Mouse (Mus musculus) hindbrain, embryonic 11.5 days (tissue): ENCODE data around the gene Acer3. TPM values are rescaled to one million over a fixed set of nuclear protein-coding genes. Genes with fewer than 3 reads are reported as not detected.

ENCODE experiments used
- ATAC-seq: fragments of 200-750 bp; cut with Nextera tagmentation; 2 replicates; pipeline ENCODE4 v1.8.0; 2017; ENCODE audit warnings: mild to moderate bottlenecking, moderate TSS enrichment, moderate library complexity; ENCODE audit not compliant: low FRiP score
- DNase-seq: peaks from one replicate; pipeline ENCODE4 v3.0.0-alpha.2; 2015; ENCODE audit warnings: low spot score
- H3K27ac ChIP-seq: fragments of 300-500 bp; sonication (generic); 2 replicates; pipeline ENCODE4 v1.5.1; 2014; ENCODE audit warnings: mild to moderate bottlenecking, low read depth, low read length
- H3K27me3 ChIP-seq: fragments of 300-500 bp; sonication (generic); 2 replicates; pipeline ENCODE4 v1.6.1; 2014; ENCODE audit warnings: mild to moderate bottlenecking, low read length, moderate library complexity, mixed read lengths; ENCODE audit not compliant: control insufficient read depth, insufficient read depth
- H3K36me3 ChIP-seq: fragments of 300-500 bp; sonication (generic); 2 replicates; pipeline ENCODE4 v1.6.1; 2014; ENCODE audit warnings: mild to moderate bottlenecking, low read length, moderate library complexity, mixed read lengths; ENCODE audit not compliant: control insufficient read depth, insufficient read depth
- H3K4me1 ChIP-seq: fragments of 300-500 bp; sonication (generic); replicated peaks from 2 replicates; pipeline ENCODE4 v1.6.1; 2014; ENCODE audit warnings: low read length, mixed read lengths; ENCODE audit not compliant: control insufficient read depth, insufficient read depth
- H3K4me2 ChIP-seq: fragments of 300-500 bp; sonication (generic); replicated peaks from 2 replicates; pipeline ENCODE4 v1.6.1; 2014; ENCODE audit warnings: mild to moderate bottlenecking, low read depth, low read length
- H3K4me3 ChIP-seq: fragments of 300-500 bp; sonication (generic); 2 replicates; pipeline ENCODE4 v1.5.1; 2014; ENCODE audit warnings: low read depth, low read length
- H3K9ac ChIP-seq: fragments of 300-500 bp; sonication (generic); 2 replicates; pipeline ENCODE4 v1.6.1; 2014; ENCODE audit warnings: low read depth, low read length
- H3K9me3 ChIP-seq: fragments of 300-500 bp; sonication (generic); 2 replicates; pipeline ENCODE4 v1.6.1; 2016; ENCODE audit warnings: low read length; ENCODE audit not compliant: control insufficient read depth
- WGBS: fragments of 180-500 bp; shearing (Covaris S2); extraction: QIAGEN DNeasy Blood & Tissue Kit; methylation state at CpG from one replicate; pipeline ENCODE4 v1.1.7; 2014; 5-methylcytosine and 5-hydroxymethylcytosine counted together
- polyA plus RNA-seq: library from polyadenylated mRNA; unstranded; fragments of >200 nt; fragmentation: Nextera tagmentation; extraction: Ambion mirVana; gene quantifications from 2 replicates; pipeline ENCODE4 v1.2.1, GENCODE M21; 2014

Gene Acer3
- polyA plus RNA-seq, 1 experiment from 2014 or later, result 16.9 TPM

GRCm38 (mm10) chr7:98163700-98164099 is 157.3 kb downstream of the Acer3 start:
- no peaks in the 10 kb centered on the region for H3K27me3 ChIP-seq
- 67% methylated on average over 3 of the region's 3 CpGs for WGBS
- ATAC-seq, result no peak

GRCm38 (mm10) chr7:98162239-98162638 is 158.8 kb downstream of the Acer3 start:
- no peak overlapping the region for H3K9ac ChIP-seq
- no peak overlapping the region for H3K4me3 ChIP-seq
- H3K4me1 ChIP-seq, result peaks cover 4% of the 10 kb centered on the region; the same call in 1 of the 2 replicates
- no peaks in the 10 kb centered on the region for H3K27me3 ChIP-seq
- H3K4me2 ChIP-seq, result no peak overlapping the region
- DNase-seq, result no peak
- 84% methylated on average over 6 of the region's 6 CpGs for WGBS
- H3K27ac ChIP-seq, result no peak overlapping the region
- no peaks in the 10 kb centered on the region for H3K36me3 ChIP-seq
- ATAC-seq, result no peak
- H3K9me3 ChIP-seq, result no peaks in the 10 kb centered on the region

More at GRCm38 (mm10) chr7:98163700-98164099, 157.3 kb downstream of the Acer3 start:
- Histone ChIP-seq H3K4me1 (peaks cover 4% of the 10 kb centered on the region; the same call in 1 of the 2 replicates), H3K9me3 (no peaks in the 10 kb centered on the region), H3K36me3 (no peaks in the 10 kb centered on the region), H3K4me2 (no peak overlapping the region), H3K9ac (no peak overlapping the region), H3K27ac (no peak overlapping the region), H3K4me3 (no peak overlapping the region)
- no peak for DNase-seq

- Histone ChIP-seq H3K4me3 (no peak overlapping the region), H3K27me3 (no peaks in the 10 kb centered on the region), H3K27ac (no peak overlapping the region), H3K9me3 (no peaks in the 10 kb centered on the region), H3K4me2 (no peak overlapping the region), H3K4me1 (peaks cover 3% of the 10 kb centered on the region; the same call in 1 of the 2 replicates), H3K36me3 (no peaks in the 10 kb centered on the region), H3K9ac (no peak overlapping the region)
- ATAC-seq, result no peak
- DNase-seq, result no peak
- WGBS, result 62% methylated on average over 8 of the region's 8 CpGs
These were observed 160.8 kb downstream of the Acer3 start for GRCm38 (mm10) chr7:98160041-98160740.

- DNase-seq, result no peak
- ATAC-seq, result no peak
These were observed 162.5 kb downstream of the Acer3 start for GRCm38 (mm10) chr7:98158481-98158880.

GRCm38 (mm10) chr7:98157636-98158332 is 163.2 kb downstream of the Acer3 start:
- Histone ChIP-seq H3K9me3 (no peaks in the 10 kb centered on the region), H3K36me3 (no peaks in the 10 kb centered on the region), H3K27ac (no peak overlapping the region), H3K4me3 (no peak overlapping the region), H3K4me1 (no peaks in the 10 kb centered on the region), H3K27me3 (no peaks in the 10 kb centered on the region), H3K4me2 (no peak overlapping the region), H3K9ac (no peak overlapping the region)
- DNase-seq (no peak), ATAC-seq (no peak)
- WGBS, result 58% methylated on average over 5 of the region's 5 CpGs

More at GRCm38 (mm10) chr7:98158481-98158880, 162.5 kb downstream of the Acer3 start:
- H3K9ac ChIP-seq, result no peak overlapping the region
- no peaks in the 10 kb centered on the region for H3K9me3 ChIP-seq
- H3K4me1 ChIP-seq, result no peaks in the 10 kb centered on the region
- H3K4me2 ChIP-seq, result no peak overlapping the region
- no peak overlapping the region for H3K4me3 ChIP-seq
- H3K27ac ChIP-seq, result no peak overlapping the region
- WGBS, result 56% methylated on average over 8 of the region's 8 CpGs
- H3K36me3 ChIP-seq, result no peaks in the 10 kb centered on the region
- H3K27me3 ChIP-seq, result no peaks in the 10 kb centered on the region

Other genes with a start within 250 kb of the Acer3 start
- 10.7 and 15.2 TPM in 2 replicates for gene Myo7a, start 201.7 kb downstream of the Acer3 start, polyA plus RNA-seq
- gene Omp, start 175.7 kb downstream of the Acer3 start, polyA plus RNA-seq, result 0.24 and 0.25 TPM in 2 replicates
- 4.8 and 5.3 TPM in 2 replicates for gene Capn5, start 142.9 kb downstream of the Acer3 start, polyA plus RNA-seq
- gene B3gnt6, start 121.7 kb downstream of the Acer3 start, polyA plus RNA-seq, result 0.10 and 0.20 TPM in 2 replicates
- gene Tsku, start 40.1 kb upstream of the Acer3 start, polyA plus RNA-seq, result 6.7 and 9.1 TPM in 2 replicates
- gene Gucy2d, start 119.2 kb upstream of the Acer3 start, polyA plus RNA-seq, result not detected in 2 replicates
- gene Lrrc32, start 168.1 kb upstream of the Acer3 start, polyA plus RNA-seq, result 3.1 and 3.3 TPM in 2 replicates